Mouse (Mus musculus) monocyte, adult 5-6 weeks (primary cell): ENCODE results near the gene Plekhg2. TPM values are rescaled to one million over a fixed set of nuclear protein-coding genes. Genes with fewer than 3 reads are reported as not detected.

Experiments used
- ATAC-seq: fragments of 153-309, 156-312 bp; replicated peaks from 2 replicates; pipeline ENCODE4 v1.8.0; 2017; ENCODE audit warnings: mild to moderate bottlenecking; ENCODE audit not compliant: low TSS enrichment, insufficient number of reproducible peaks, severe bottlenecking, poor library complexity, low FRiP score
- total RNA-seq: library from RNA; stranded (forward); fragments of 200-1000, 200-491, 200-594 nt; gene quantifications from 3 replicates; pipeline ENCODE4 v1.2.3, GENCODE M21; 2017

Plekhg2 gene
- total RNA-seq, 1 experiment from 2014 or later = 8.4 TPM

DNA sequence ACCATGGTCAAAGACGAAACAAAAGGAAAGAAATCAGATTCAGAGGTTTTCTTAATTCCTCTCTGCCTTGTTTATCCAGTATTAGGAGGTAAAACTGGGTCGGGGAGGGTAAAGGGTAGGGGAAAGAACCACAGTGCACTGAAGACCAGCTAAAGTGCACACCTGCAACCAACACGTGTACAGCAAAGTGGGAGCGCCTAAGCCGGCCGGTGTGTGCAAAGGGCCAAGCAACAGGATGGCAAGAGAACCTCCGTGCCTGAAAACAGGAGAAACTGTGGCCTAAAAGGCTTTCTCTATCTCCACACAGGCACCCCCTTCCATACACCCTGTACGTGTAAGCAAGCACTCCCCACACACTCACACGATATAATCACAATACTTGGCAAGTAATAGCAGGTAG, 12.8 kb upstream of the Plekhg2 start:
- no peak for ATAC-seq

DNA sequence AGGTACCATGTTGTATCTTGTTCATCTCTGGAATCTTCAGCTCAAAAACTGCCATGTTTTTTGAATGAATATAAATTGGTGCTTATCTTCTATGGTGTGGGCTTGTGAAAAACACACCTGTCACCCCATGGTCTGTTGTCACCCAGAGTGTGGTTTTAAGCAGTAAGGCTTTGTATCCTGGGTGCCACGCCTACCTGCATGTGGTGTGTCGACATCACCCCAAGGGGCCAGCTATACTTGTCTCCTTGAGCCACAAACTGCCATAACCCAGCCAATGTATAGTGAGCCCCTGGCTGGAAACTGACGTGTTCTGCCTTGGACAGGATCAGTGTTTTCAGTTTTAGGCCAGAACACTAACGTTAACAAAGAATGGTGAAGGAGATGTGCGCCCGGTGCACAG, 11.8 kb upstream of the Plekhg2 start:
- no peak for ATAC-seq

DNA sequence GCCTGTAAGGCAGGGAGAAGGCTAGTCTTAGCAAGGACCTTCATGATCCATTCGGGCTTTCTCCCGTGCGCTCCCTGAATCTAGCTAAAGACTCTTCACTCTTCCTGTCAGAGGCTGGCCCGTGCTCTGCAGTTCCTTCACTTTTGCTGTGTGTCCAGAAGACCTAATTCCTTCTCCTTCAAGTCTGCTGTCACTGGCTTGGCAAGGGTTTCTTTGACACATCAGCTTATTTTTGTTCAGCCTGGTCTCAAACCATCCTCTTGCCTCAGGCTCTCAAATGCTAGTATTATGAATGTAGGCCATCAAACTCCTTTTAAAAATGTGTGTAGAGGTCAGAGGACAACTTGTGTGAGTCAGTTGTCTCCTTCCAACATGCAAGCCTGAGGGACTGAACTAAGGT, 11.2 kb upstream of the Plekhg2 start:
- no peak for ATAC-seq

GRCm38 (mm10) chr7:28382981-28383396, 10.6 kb upstream of the Plekhg2 start:
- peak; percentile 28 for ATAC-seq

DNA sequence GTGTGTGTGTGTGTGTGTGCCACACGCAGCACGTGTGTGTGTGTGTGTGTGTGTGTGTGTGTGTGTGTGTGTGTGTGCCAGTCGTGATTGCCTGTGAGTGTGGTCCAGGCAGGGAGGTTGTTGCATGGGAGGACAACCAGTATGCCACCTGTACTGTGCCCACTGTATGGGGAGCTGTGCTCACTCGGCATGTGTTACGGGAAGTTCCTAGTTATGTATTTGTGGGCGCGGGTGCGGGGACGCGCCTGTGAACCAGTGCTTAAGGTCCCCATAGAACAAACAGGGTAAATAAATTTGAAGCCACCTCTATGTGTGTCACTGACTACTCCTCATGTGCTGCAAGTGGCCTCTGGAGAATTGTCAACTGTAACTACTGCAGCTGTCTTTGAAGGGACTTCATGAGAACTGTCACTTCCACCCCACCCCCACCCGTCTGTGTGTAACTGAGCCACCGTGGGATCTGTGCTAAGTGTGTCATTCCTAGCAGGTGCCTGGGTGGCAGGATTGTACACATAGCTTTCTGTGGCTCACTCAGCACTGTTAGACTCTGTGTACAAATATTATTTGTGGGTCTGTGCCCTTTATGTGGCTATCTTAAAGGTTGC, 10.1 kb upstream of the Plekhg2 start:
- ATAC-seq = no peak

- peak; percentile 0; the same call in 1 of the 2 replicates for ATAC-seq
Measured at GRCm38 (mm10) chr7:28381938-28382337, 9.5 kb upstream of the Plekhg2 start.

DNA sequence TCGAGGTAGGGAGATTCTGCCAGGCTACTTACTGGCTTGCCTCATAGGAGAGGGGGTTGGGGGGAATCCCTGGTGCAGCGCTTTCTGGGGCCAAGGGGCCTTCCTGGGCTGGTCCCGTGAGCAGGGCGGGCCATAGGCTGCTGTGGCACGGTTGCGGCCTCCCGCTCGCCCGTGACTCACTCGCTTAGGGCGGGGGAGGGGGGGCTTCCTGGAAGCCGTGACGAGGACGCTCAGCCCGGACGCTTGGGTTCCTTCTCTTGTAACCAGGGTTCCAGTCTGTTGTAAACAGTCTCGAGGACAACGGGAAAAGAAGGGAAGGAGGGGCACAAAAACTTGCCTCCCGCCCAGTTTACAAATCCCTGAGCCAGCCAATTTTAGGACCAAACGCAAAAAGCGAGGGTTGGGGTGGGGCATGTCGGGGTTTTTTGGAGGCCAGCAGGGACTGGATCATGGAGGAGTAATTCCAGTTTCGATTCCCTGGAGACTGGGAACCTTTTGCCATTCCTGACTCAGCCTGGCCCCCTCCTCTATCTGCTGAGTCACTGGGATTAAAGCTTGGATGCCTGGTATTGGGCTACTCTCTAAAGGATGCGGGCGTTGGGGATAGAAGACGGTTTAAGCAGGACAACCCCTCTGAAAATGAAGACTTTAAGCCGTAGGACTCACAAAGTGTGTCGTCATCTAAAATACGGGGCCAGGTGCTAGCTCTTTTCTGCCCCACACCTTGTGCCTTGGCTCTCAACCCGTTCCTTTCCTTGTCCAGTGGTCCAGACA, 8.8 kb upstream of the Plekhg2 start:
- ATAC-seq = peak; percentile 8

DNA sequence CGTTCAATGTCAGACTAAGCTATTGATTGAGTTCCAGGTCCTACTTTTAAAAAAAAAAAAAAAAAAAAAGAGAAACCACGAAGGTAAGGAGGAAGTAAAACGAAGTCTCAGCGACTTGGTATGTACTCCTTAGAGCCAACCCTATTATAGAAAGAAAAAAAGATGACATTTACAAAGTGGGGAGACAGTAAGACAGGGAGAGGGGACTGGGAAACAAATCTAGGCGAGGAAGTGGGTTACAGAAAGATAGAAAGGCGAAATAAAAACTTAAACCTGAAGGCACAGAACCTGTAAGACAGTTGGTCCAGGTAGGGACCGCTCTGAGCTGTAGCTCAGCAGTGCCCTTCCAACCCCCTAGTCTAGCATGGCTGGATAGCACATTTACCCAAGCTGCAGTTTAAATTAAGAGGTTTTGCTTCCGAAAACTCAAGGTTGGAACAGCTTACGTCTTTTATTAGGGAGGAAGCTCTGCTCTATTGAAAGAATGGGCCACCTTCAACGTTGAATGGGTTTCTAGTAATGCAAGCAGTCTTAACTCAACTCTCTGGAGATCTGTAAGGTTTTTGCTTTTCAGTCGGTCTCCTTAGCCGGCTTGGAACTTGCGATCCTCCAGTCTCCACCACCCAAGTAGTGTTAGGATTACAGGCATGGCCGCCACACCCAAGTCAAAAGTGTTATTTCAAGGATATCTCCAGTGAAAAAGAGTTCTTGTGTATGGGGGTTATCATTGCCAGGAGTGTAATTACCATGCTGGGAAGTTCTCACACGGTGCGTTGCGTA, 8.0 kb upstream of the Plekhg2 start, which contains the start of gene Zfp36:
Gene Zfp36, minus strand, starts transcription at position 17 of the 780 bp plus-strand sequence.
- no peak for ATAC-seq

GRCm38 (mm10) chr7:28378769-28379651, 6.6 kb upstream of the Plekhg2 start:
- peak; percentile 10 for ATAC-seq

DNA sequence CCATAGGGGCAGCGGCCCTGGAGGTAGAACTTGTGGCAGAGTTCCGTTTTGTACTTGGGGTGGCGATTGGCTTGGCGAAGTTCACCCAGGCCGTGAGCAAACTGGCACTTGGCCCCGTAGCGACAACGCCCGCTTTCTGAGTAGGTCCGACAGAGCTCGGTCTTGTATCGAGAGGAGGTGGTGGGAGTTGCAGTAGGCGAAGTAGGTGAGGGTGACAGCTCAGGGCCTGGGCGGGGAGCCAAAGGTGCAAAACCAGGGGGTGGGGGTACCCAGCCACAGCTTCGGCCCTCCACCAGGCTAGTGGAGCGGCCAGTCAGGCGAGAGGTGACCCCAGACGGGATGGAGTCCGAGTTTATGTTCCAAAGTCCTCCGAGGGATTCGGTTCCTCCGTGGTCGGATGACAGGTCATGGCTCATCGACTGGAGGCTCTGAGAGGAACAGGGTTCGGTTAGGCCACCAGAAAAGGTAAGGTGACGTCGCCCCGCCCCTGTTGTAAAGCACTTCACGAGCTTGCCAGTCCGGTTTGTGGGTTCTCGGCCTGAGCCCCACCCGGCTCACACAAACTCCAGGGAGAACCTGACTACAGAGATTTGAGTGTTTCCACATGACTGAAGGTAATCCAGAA, 5.8 kb upstream of the Plekhg2 start:
- no peak for ATAC-seq

DNA sequence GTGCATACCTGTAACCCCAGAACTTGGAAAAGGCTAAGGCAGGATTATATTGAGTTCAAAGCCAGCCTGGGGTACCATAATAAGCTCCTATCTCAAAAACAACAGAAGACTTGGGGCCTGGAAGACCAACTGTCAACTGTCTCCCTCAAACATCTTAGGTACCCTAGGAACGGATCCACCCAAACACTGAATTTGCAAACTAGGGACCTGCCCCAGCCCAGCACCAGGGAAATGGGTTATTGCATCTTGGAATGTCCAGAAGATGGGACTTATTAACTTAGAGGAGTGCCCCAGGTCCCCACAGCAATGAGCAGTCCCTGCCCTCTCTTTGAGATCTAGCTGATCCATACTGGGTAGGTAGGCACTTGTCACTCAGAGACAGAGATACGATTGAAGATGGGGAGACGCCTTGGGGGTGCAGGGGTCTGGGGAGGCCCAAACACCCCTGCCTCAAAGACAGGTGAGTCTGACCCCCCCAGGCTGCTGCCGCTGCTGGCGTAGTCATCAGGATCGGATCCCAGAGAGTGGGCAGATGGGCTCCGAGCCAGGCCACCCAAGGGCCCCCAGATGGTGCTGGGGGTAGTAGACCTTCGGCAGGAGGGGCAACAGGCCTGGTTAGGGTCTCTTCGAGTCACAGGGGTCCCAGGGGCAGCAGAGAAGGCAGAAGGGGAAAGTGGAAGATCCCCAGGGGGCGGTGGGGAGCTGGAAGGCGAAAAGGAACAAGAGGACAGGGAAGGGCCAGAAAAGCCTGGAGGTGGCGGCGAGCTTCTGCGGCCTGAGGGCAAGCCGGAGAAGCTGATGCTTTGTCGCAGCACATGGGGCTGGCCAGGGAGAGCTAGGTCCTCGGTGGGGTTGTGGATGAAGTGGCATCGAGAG, 5.0 kb upstream of the Plekhg2 start:
- no peak for ATAC-seq

DNA sequence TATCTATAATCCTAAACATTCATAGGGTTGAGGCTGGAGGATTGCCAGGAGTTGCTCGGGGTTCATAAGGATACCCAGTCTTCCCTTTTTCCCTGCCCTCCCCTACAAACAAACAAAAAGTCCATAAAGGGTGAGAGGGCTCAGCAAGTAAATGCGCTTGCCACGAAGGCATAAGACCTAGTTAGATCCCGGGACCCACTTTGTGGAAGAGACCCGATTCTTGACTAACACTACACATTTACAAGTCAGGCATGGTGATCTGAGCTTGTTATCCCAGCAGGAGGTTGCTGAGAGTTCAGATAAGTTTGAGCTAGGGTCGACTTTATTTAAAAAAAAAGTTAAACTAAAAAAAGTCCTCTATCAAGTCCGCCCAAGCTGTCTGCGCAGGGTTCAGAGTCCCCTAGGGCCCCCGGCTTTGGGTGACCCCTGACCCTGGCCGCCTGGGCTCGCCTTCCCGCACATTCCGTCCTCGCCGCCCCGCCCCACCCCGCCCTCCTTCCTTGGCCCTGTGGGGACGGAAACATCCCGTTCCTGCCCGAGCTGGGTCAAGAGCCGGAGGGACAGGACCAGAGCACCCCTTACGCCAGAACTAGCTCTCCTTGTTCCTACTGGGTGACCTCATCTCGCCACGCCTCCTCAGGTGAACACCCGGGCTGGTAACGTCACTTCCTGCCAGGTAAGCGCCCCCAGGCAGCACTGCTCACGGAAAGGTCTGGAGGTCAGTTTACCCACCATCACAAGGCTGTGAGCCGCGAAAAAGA, 3.8 kb upstream of the Plekhg2 start:
- ATAC-seq = no peak

DNA sequence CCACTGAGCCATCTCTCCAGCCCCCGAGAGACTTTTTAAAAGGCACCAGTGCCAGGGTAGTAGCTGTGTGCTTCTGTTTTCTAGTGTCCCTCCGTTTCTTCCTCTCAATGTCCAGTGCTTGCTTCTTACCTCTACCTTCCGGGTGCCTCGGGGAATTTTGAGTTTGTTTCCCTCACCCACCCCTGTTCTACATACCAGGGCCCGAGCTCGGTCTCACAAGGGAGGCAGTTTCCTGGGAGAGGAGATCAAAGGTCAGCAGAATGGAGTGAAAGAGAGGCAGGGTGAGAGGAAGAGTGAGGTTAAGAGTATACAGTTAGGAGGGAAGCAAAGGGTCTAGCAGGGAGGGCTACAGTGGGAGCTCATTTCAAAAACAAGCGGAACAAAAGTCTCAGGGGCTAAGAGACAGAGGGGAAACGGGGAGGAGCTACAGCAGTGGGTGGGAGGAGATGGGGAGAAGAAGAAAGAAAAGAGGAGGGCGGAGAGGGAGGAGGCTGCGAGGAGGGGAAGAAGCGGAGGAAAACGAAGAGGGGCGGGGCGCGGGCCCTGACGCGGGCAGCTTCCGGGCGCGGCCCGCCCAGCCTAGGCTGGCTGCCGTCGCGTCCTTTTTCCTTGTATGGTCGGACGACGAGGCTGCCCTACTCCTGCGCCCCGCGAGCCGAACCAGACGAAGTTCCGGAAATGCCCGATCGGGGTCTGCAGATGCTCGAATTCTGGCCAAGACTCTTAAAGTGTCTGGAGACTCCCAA, 3.0 kb upstream of the Plekhg2 start:
- ATAC-seq = peak; percentile 14

DNA sequence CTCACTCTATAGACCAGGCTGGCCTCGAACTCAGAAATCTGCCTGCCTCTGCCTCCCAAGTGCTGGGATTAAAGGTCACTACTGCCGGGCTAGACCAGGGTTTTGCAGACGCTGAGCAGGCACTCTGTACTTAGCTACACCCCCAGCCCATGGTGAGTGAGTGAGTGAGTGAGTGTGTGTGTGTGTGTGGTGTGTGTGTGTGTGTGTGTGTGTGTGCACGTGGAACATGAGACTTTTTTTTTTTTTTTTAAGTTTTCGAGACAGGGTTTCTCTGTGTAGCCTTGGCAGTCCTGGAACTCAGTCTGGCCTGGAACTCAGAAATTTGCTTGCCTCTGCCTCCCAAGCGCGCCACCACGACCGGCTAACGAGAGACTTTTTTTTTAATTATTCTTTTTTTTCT, 2.2 kb upstream of the Plekhg2 start:
- ATAC-seq = no peak

DNA sequence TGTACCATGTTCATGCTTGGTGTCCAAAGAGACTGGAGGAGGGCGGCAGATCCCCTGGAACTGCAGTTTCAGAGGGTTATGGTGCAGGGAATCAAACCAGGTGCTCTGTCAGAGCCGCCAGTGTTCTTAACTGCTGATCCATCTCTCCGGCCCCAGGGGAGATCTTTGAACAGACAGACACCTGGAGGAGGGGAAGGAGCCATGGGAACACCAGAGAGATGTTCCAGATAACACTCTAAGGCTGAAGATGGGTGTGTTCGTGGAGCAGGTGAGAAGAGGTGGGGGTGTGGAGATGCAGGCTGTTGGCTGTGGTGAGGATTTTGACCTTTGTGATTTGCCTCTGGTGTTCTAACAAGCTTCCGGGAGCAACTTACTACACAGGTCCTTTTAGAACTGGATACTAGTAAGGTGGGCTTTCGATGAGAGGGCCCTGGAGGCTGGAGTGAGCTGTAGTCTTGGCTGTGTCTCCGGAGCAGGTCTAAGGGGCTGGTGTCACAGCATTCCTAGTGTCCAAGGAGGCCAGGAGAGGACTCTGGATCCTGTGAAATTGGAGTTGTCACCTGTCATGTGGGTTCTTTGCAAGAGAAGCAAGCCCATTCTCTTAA, 1.6 kb upstream of the Plekhg2 start:
- ATAC-seq = no peak

- no peak for ATAC-seq
Measured at GRCm38 (mm10) chr7:28373131-28373581, 757 bp upstream of the Plekhg2 start.
